Mouse (Mus musculus) embryonic facial prominence, embryonic 12.5 days (tissue): ENCODE results near the gene Rmnd5b. TPM values are rescaled to one million over a fixed set of nuclear protein-coding genes. Genes with fewer than 3 reads are reported as not detected.

Experiments used
- ATAC-seq: fragments of 200-750 bp; cut with Nextera tagmentation; 2 replicates; pipeline ENCODE4 v1.8.0; 2017; ENCODE audit not compliant: insufficient number of reproducible peaks, insufficient read depth, low FRiP score, low TSS enrichment
- H3K27ac ChIP-seq: fragments of 300-500 bp; sonication (generic); 2 replicates; pipeline ENCODE4 v1.5.1; 2016; ENCODE audit warnings: mild to moderate bottlenecking
- H3K27me3 ChIP-seq: fragments of 300-500 bp; sonication (generic); 2 replicates; pipeline ENCODE4 v1.6.1; 2016; ENCODE audit warnings: mild to moderate bottlenecking, moderate library complexity
- H3K36me3 ChIP-seq: fragments of 300-500 bp; sonication (generic); 2 replicates; pipeline ENCODE4 v1.6.1; 2016; ENCODE audit warnings: mild to moderate bottlenecking
- H3K4me1 ChIP-seq: fragments of 300-500 bp; sonication (generic); 2 replicates; pipeline ENCODE4 v1.6.1; 2016
- H3K4me2 ChIP-seq: fragments of 300-500 bp; sonication (generic); replicated peaks from 2 replicates; pipeline ENCODE4 v1.6.1; 2016; ENCODE audit warnings: mild to moderate bottlenecking, moderate library complexity
- H3K4me3 ChIP-seq: fragments of 300-500 bp; sonication (generic); 2 replicates; pipeline ENCODE4 v1.5.1; 2016; ENCODE audit warnings: mild to moderate bottlenecking
- H3K9ac ChIP-seq: fragments of 300-500 bp; sonication (generic); 2 replicates; pipeline ENCODE4 v1.6.1; 2016; ENCODE audit warnings: mild to moderate bottlenecking, moderate library complexity
- H3K9me3 ChIP-seq: fragments of 300-500 bp; sonication (generic); 2 replicates; pipeline ENCODE4 v1.6.1; 2016; ENCODE audit warnings: mild to moderate bottlenecking, moderate library complexity
- WGBS: fragments of 180-500 bp; shearing (Covaris S2); methylation state at CpG from one replicate; pipeline ENCODE4 v1.1.7; 2016; 5-methylcytosine and 5-hydroxymethylcytosine counted together
- polyA plus RNA-seq: library from polyadenylated mRNA; unstranded; fragments of >200 nt; fragmentation: Nextera tagmentation; extraction: Ambion mirVana; gene quantifications from 2 replicates; pipeline ENCODE4 v1.2.1, GENCODE M21; 2016

The Rmnd5b gene
- polyA plus RNA-seq, 1 experiment from 2014 or later = 43.7 TPM

- Histone ChIP-seq H3K4me3 (no peak overlapping the region), H3K4me1 (peaks cover 14% of the 10 kb centered on the region), H3K9ac (no peak overlapping the region), H3K36me3 (peaks cover 63% of the 10 kb centered on the region), H3K4me2 (no peak overlapping the region), H3K27ac (no peak overlapping the region), H3K9me3 (no peaks in the 10 kb centered on the region), H3K27me3 (no peaks in the 10 kb centered on the region)
- 90% methylated on average over 1 of the region's 1 CpGs for WGBS
- no peak for ATAC-seq
Observed at GRCm38 (mm10) chr11:51587059-51587458, 48.6 kb downstream of the Rmnd5b start.

DNA sequence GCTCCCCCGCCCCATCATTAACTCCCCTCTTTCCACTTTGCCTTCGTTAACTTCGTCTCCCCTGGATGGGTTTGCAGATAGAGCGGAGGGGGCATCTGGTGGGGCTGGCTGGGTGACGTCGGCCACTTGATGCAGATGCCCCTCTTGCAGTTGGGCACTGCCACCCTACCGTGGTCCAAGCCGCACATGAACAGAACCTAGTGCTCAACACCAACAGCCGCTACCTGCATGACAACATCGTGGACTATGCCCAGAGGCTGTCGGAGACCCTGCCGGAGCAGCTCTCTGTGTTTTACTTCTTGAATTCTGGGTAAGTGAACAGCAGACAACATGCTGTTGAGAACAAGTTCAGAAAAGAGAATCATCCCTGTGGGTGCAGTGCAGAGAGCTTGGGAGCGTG, 49.3 kb downstream of the Rmnd5b start:
- Histone ChIP-seq H3K27me3 (no peaks in the 10 kb centered on the region), H3K4me2 (no peak overlapping the region), H3K27ac (no peak overlapping the region), H3K36me3 (peaks cover 56% of the 10 kb centered on the region), H3K4me1 (peaks cover 14% of the 10 kb centered on the region), H3K9me3 (no peaks in the 10 kb centered on the region), H3K4me3 (no peak overlapping the region), H3K9ac (no peak overlapping the region)
- ATAC-seq = no peak
- 92% methylated on average over 13 of the region's 13 CpGs for WGBS

DNA sequence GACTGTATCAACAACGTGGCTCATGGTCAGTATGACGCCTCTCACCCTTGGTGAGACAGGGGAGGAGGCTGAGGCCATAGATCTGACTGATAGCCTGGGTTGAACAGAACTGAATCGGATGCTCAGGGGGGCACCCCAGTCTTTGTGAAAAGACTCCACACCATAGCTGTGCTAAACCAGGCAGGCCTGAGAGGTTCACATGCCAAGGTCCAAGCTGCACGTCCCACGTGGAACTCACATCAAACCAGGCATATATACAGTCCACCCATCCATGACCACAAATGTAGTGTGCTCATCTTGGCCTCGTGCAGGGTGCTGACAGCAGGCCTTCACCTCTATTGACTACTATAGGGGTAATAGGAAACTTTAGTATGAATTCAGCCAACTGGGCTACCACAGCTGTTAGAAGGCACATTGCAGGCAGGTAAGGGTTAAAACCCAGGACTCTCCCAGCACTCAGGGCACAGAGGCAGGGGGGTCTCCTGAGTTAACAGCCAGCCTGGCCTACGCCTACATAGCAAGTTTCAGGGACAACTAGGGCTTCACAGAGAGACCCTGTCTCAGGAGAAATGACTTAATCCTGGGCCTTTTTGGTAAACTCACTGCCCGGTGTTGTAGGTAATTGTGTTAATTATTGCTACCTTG, 50.0 kb downstream of the Rmnd5b start:
- Histone ChIP-seq H3K4me3 (peak overlapping the region; percentile 60), H3K9ac (peak overlapping the region; percentile 83), H3K27me3 (no peaks in the 10 kb centered on the region), H3K36me3 (peaks cover 50% of the 10 kb centered on the region), H3K9me3 (no peaks in the 10 kb centered on the region), H3K4me1 (peaks cover 14% of the 10 kb centered on the region), H3K4me2 (peak overlapping the region; percentile 82), H3K27ac (peak overlapping the region; percentile 94)
- 64% methylated on average over 8 of the region's 8 CpGs for WGBS
- ATAC-seq = peak; percentile 13; the same call in 1 of the 2 replicates

- H3K4me1 ChIP-seq = peaks cover 14% of the 10 kb centered on the region
- no peaks in the 10 kb centered on the region for H3K9me3 ChIP-seq
- H3K4me3 ChIP-seq = peak within 1 kb of the TSS; percentile 60
- H3K27me3 ChIP-seq = no peaks in the 10 kb centered on the region
- peaks cover 39% of the 10 kb centered on the region for H3K36me3 ChIP-seq
- WGBS = 0% methylated on average over 59 of the region's 59 CpGs
- H3K27ac ChIP-seq = peak within 1 kb of the TSS; percentile 94
- peak; percentile 85 for ATAC-seq
- H3K4me2 ChIP-seq = peak within 1 kb of the TSS; percentile 82
- peak within 1 kb of the TSS; percentile 83 for H3K9ac ChIP-seq
Observed at GRCm38 (mm10) chr11:51584431-51585248, 51.1 kb downstream of the Rmnd5b start, which contains the start of gene Phykpl. Phykpl (plus strand) TSS chr11:51584757.

- Histone ChIP-seq H3K9me3 (no peaks in the 10 kb centered on the region), H3K27me3 (no peaks in the 10 kb centered on the region), H3K27ac (peak overlapping the region; percentile 94), H3K4me3 (peak overlapping the region; percentile 60), H3K9ac (peak overlapping the region; percentile 83), H3K4me2 (peak overlapping the region; percentile 82), H3K36me3 (peaks cover 33% of the 10 kb centered on the region), H3K4me1 (peaks cover 14% of the 10 kb centered on the region)
- peak; percentile 17 for ATAC-seq
- 12% methylated on average over 9 of the region's 9 CpGs for WGBS
Observed at GRCm38 (mm10) chr11:51584057-51584430, 51.7 kb downstream of the Rmnd5b start.

- H3K27me3 ChIP-seq = no peaks in the 10 kb centered on the region
- H3K4me1 ChIP-seq = peaks cover 14% of the 10 kb centered on the region
- H3K27ac ChIP-seq = no peak overlapping the region
- H3K4me2 ChIP-seq = no peak overlapping the region
- H3K36me3 ChIP-seq = peaks cover 20% of the 10 kb centered on the region
- no peaks in the 10 kb centered on the region for H3K9me3 ChIP-seq
- no peak overlapping the region for H3K4me3 ChIP-seq
- WGBS = 16% methylated on average over 8 of the region's 8 CpGs
- no peak for ATAC-seq
- H3K9ac ChIP-seq = no peak overlapping the region
Observed at GRCm38 (mm10) chr11:51582713-51583112, 53.0 kb downstream of the Rmnd5b start.

DNA sequence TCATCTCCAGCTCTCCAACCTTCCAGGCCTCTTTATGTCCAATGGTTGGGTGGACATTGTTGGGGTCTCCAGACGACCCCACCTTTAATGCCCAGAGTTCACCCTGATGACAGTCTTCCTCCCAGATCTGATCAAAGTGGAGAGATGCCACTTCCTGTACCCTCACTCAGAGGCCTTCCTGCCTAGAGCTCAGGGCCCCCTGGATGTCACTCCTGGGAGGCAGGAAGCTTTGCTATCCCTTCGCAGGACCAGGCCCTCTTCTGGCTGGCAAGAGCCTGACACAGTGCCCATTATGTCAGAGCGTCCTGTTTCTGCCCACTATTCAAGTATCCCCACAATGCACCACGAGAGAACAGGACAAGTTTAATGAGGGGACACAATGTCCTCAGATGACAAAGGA, 56.7 kb downstream of the Rmnd5b start:
- Histone ChIP-seq H3K9ac (no peak overlapping the region), H3K27me3 (no peaks in the 10 kb centered on the region), H3K9me3 (no peaks in the 10 kb centered on the region), H3K27ac (no peak overlapping the region), H3K36me3 (no peaks in the 10 kb centered on the region), H3K4me2 (no peak overlapping the region), H3K4me3 (no peak overlapping the region), H3K4me1 (peaks cover 3% of the 10 kb centered on the region; the same call in 1 of the 2 replicates)
- ATAC-seq = no peak
- WGBS = 73% methylated on average over 4 of the region's 4 CpGs

DNA sequence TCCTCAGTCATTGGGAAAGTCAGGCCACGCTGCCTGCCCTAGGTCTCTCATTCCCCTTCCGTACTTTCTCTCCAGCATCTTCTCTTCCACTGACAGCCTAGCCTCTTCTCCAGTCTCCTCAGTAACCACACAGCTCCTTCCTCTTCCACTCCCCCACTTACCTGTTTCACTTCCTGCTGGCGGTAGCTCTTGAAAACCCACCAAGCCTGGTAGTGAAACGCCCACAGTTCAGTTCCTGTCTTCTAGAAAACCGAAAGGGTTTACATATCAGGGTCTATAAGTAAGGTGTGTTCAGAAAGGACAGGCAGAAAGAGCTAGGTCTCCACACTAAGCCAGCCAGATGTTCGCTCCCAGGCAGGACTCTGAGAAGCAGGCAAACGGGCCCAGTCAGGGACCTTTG, 58.1 kb downstream of the Rmnd5b start:
- Histone ChIP-seq H3K4me1 (no peaks in the 10 kb centered on the region), H3K4me3 (no peak overlapping the region), H3K9me3 (no peaks in the 10 kb centered on the region), H3K36me3 (no peaks in the 10 kb centered on the region), H3K27me3 (no peaks in the 10 kb centered on the region), H3K9ac (no peak overlapping the region; the same call in 1 of the 2 replicates), H3K27ac (no peak overlapping the region), H3K4me2 (no peak overlapping the region)
- WGBS = 81% methylated on average over 7 of the region's 7 CpGs
- no peak for ATAC-seq

GRCm38 (mm10) chr11:51576454-51576853, 59.2 kb downstream of the Rmnd5b start:
- no peak for ATAC-seq
- no peak overlapping the region for H3K9ac ChIP-seq
- H3K36me3 ChIP-seq = no peaks in the 10 kb centered on the region
- H3K9me3 ChIP-seq = no peaks in the 10 kb centered on the region
- 82% methylated on average over 4 of the region's 4 CpGs for WGBS
- no peak overlapping the region for H3K4me3 ChIP-seq
- H3K4me2 ChIP-seq = no peak overlapping the region
- H3K4me1 ChIP-seq = no peaks in the 10 kb centered on the region
- H3K27me3 ChIP-seq = no peaks in the 10 kb centered on the region
- H3K27ac ChIP-seq = no peak overlapping the region

Other genes starting within 250 kb of the Rmnd5b start
- gene Phykpl, start 51.1 kb downstream of the Rmnd5b start, polyA plus RNA-seq = 17.4 and 17.5 TPM in 2 replicates
- 714 and 750 TPM in 2 replicates for gene Hnrnpab, start 29.0 kb downstream of the Rmnd5b start, polyA plus RNA-seq
- 134 and 141 TPM in 2 replicates for gene Nhp2, start 16.2 kb downstream of the Rmnd5b start, polyA plus RNA-seq
- 23.6 and 24.7 TPM in 2 replicates for gene N4bp3, start 14.9 kb upstream of the Rmnd5b start, polyA plus RNA-seq
- 2.3 and 2.5 TPM in 2 replicates for gene D930048N14Rik, start 15.1 kb upstream of the Rmnd5b start, polyA plus RNA-seq
- 91.7 and 92.0 TPM in 2 replicates for gene 0610009B22Rik, start 53.0 kb upstream of the Rmnd5b start, polyA plus RNA-seq
- gene Sec24a, start 127.7 kb upstream of the Rmnd5b start, polyA plus RNA-seq = 14.6 and 15.1 TPM in 2 replicates
- 91.6 and 93.1 TPM in 2 replicates for gene Sar1b, start 127.8 kb upstream of the Rmnd5b start, polyA plus RNA-seq
- 1.8 and 2.1 TPM in 2 replicates for gene Jade2, start 221.8 kb upstream of the Rmnd5b start, polyA plus RNA-seq